Mouse (Mus musculus) embryo, embryonic 11 days (tissue): ENCODE data around the gene Arhgap8.

ENCODE experiments used
- DNase-seq: peaks from one replicate; pipeline ENCODE4 v3.0.0-alpha.2; 2015

The Arhgap8 gene

GRCm38 (mm10) chr15:84719791-84720190 lies at the start of gene Arhgap8:
Gene Arhgap8 (plus strand): TSS chr15:84720052.
- DNase-seq, result peak; percentile 52

GRCm38 (mm10) chr15:84670657-84671055 lies 49.2 kb upstream of the Arhgap8 start:
- DNase-seq, result no peak

- DNase-seq, result peak; percentile 64
Measured at GRCm38 (mm10) chr15:84671401-84672307, 48.2 kb upstream of the Arhgap8 start.

GRCm38 (mm10) chr15:84672308-84672615 lies 47.6 kb upstream of the Arhgap8 start:
- DNase-seq, result no peak

- no peak for DNase-seq
Measured at GRCm38 (mm10) chr15:84672616-84673015, 47.2 kb upstream of the Arhgap8 start.

- DNase-seq, result no peak
Measured at GRCm38 (mm10) chr15:84674329-84675067, 45.4 kb upstream of the Arhgap8 start.

GRCm38 (mm10) chr15:84675317-84675716 lies 44.5 kb upstream of the Arhgap8 start:
- DNase-seq, result no peak

- no peak for DNase-seq
Measured at GRCm38 (mm10) chr15:84677943-84678342, 41.9 kb upstream of the Arhgap8 start.

- DNase-seq, result no peak
Measured at GRCm38 (mm10) chr15:84679090-84679489, 40.8 kb upstream of the Arhgap8 start.

- no peak for DNase-seq
Measured at GRCm38 (mm10) chr15:84679794-84680193, 40.1 kb upstream of the Arhgap8 start.

GRCm38 (mm10) chr15:84680545-84681454 lies 39.1 kb upstream of the Arhgap8 start:
- peak; percentile 90 for DNase-seq

- peak; percentile 83 for DNase-seq
Measured at GRCm38 (mm10) chr15:84681455-84682193, 38.2 kb upstream of the Arhgap8 start.

GRCm38 (mm10) chr15:84682206-84682605 lies 37.6 kb upstream of the Arhgap8 start:
- no peak for DNase-seq

- DNase-seq, result no peak
Measured at GRCm38 (mm10) chr15:84682821-84683220, 37.0 kb upstream of the Arhgap8 start.

- no peak for DNase-seq
Measured at GRCm38 (mm10) chr15:84684520-84684919, 35.3 kb upstream of the Arhgap8 start.

GRCm38 (mm10) chr15:84685417-84685816 lies 34.4 kb upstream of the Arhgap8 start:
- DNase-seq, result no peak

GRCm38 (mm10) chr15:84687904-84688303 lies 31.9 kb upstream of the Arhgap8 start:
- DNase-seq, result no peak

GRCm38 (mm10) chr15:84689356-84689755 lies 30.5 kb upstream of the Arhgap8 start:
- no peak for DNase-seq

GRCm38 (mm10) chr15:84691513-84691912 lies 28.3 kb upstream of the Arhgap8 start:
- DNase-seq, result no peak

- no peak for DNase-seq
Measured at GRCm38 (mm10) chr15:84692645-84693044, 27.2 kb upstream of the Arhgap8 start.

GRCm38 (mm10) chr15:84696021-84696420 lies 23.8 kb upstream of the Arhgap8 start:
- no peak for DNase-seq

GRCm38 (mm10) chr15:84697611-84698011 lies 22.2 kb upstream of the Arhgap8 start:
- no peak for DNase-seq
